Mouse (Mus musculus) liver, postnatal 0 days (tissue): Measurements from ENCODE around the gene Mob3c. TPM values are rescaled to one million over a fixed set of nuclear protein-coding genes. Genes with fewer than 3 reads are reported as not detected.

Source experiments
- ATAC-seq: fragments of 200-750 bp; cut with Nextera tagmentation; 2 replicates; pipeline ENCODE4 v1.8.0; 2017; ENCODE audit warnings: mild to moderate bottlenecking, moderate library complexity
- DNase-seq: peaks from one replicate; pipeline ENCODE4 v3.0.0-alpha.2; 2016
- H3K27ac ChIP-seq: fragments of 300-500 bp; sonication (generic); 2 replicates; pipeline ENCODE4 v1.5.1; 2014; ENCODE audit warnings: antibody characterized with exemption, moderate library complexity, mild to moderate bottlenecking, low read depth
- H3K27me3 ChIP-seq: fragments of 300-500 bp; sonication (generic); 2 replicates; pipeline ENCODE4 v1.6.1; 2014; ENCODE audit warnings: low read length, control low read depth, mixed read lengths; ENCODE audit not compliant: insufficient read depth
- H3K36me3 ChIP-seq: fragments of 300-500 bp; sonication (generic); replicated peaks from 2 replicates; pipeline ENCODE4 v1.6.1; 2014; ENCODE audit warnings: mild to moderate bottlenecking, control low read depth, low read length, moderate library complexity, mixed read lengths; ENCODE audit not compliant: insufficient read depth
- H3K4me1 ChIP-seq: fragments of 300-500 bp; sonication (generic); 2 replicates; pipeline ENCODE4 v1.6.1; 2014; ENCODE audit warnings: antibody characterized with exemption, mild to moderate bottlenecking, control low read depth; ENCODE audit not compliant: insufficient read depth
- H3K4me2 ChIP-seq: fragments of 300-500 bp; sonication (generic); 2 replicates; pipeline ENCODE4 v1.6.1; 2014; ENCODE audit warnings: low read depth, mild to moderate bottlenecking, low read length, moderate library complexity, mixed read lengths
- H3K4me3 ChIP-seq: fragments of 300-500 bp; sonication (generic); 2 replicates; pipeline ENCODE4 v1.5.1; 2014; ENCODE audit warnings: low read depth, low read length
- H3K9ac ChIP-seq: fragments of 300-500 bp; sonication (generic); replicated peaks from 2 replicates; pipeline ENCODE4 v1.6.1; 2014; ENCODE audit warnings: mild to moderate bottlenecking, moderate library complexity
- H3K9me3 ChIP-seq: fragments of 300-500 bp; sonication (generic); 2 replicates; pipeline ENCODE4 v1.6.1; 2016; ENCODE audit warnings: mild to moderate bottlenecking, control low read depth, low read length, mixed read lengths
- CTCF ChIP-seq: sonication (generic); IDR thresholded peaks from 2 replicates; pipeline ENCODE4 v1.5.1; 2016; ENCODE audit warnings: antibody characterized with exemption, low read depth
- EP300 ChIP-seq: IDR thresholded peaks from 2 replicates; pipeline ENCODE4 v1.6.1; 2016; ENCODE audit warnings: antibody characterized with exemption, low read depth, mild to moderate bottlenecking
- WGBS: fragments of 180-500 bp; shearing (Covaris S2); extraction: QIAGEN DNeasy Blood & Tissue Kit; methylation state at CpG from one replicate; pipeline ENCODE4 v1.1.7; 2014; ENCODE audit not compliant: insufficient replicate concordance; 5-methylcytosine and 5-hydroxymethylcytosine counted together
- polyA plus RNA-seq: library from polyadenylated mRNA; unstranded; fragments of >200 nt; fragmentation: Nextera tagmentation; extraction: Ambion mirVana; gene quantifications from 2 replicates; pipeline ENCODE4 v1.2.1, GENCODE M21; 2015

The Mob3c gene
- polyA plus RNA-seq, 1 experiment from 2014 or later: 10.0 TPM

GRCm38 (mm10) chr4:115856282-115856681, 28.4 kb downstream of the Mob3c start:
- Histone ChIP-seq H3K4me3 (no peak overlapping the region), H3K9me3 (no peaks in the 10 kb centered on the region), H3K4me1 (peaks cover 29% of the 10 kb centered on the region), H3K27ac (peak overlapping the region; percentile 44), H3K4me2 (peak overlapping the region; percentile 46), H3K36me3 (peaks cover 76% of the 10 kb centered on the region), H3K27me3 (no peaks in the 10 kb centered on the region), H3K9ac (peak overlapping the region; percentile 9; the same call in 1 of the 2 replicates)
- ATAC-seq: peak; percentile 81
- TF ChIP-seq CTCF (no peak), EP300 (peak; percentile 67; the same call in 1 of the 2 replicates)
- 66% methylated on average over 4 of the region's 4 CpGs for whole genome bisulfite sequencing
- peak; percentile 41 for DNase-seq

- ATAC-seq (peak; percentile 51), DNase-seq (peak; percentile 47)
- 0 out of 2 replicates have a peak overlapping the region, but pooled peaks have one; percentile 44 for H3K27ac ChIP-seq
- peaks cover 75% of the 10 kb centered on the region for H3K36me3 ChIP-seq
- 56% methylated on average over 9 of the region's 9 CpGs for WGBS
- no peak overlapping the region for H3K9ac ChIP-seq
- no peaks in the 10 kb centered on the region for H3K27me3 ChIP-seq
- no peaks in the 10 kb centered on the region for H3K9me3 ChIP-seq
- no peak overlapping the region for H3K4me2 ChIP-seq
- no peak for TF ChIP-seq CTCF
- no peak for TF ChIP-seq EP300
- H3K4me1 ChIP-seq: peaks cover 29% of the 10 kb centered on the region
- H3K4me3 ChIP-seq: no peak overlapping the region
Observed at GRCm38 (mm10) chr4:115857293-115857883, 29.5 kb downstream of the Mob3c start.

- WGBS: 88% methylated on average over 7 of the region's 7 CpGs
- Histone ChIP-seq H3K27me3 (no peaks in the 10 kb centered on the region), H3K9me3 (no peaks in the 10 kb centered on the region), H3K27ac (no peak overlapping the region), H3K9ac (no peak overlapping the region), H3K4me2 (no peak overlapping the region), H3K4me3 (no peak overlapping the region), H3K4me1 (no peaks in the 10 kb centered on the region), H3K36me3 (peaks cover 80% of the 10 kb centered on the region)
- ATAC-seq: no peak
- TF ChIP-seq CTCF (no peak), EP300 (no peak)
- no peak for DNase-seq
Observed at GRCm38 (mm10) chr4:115863352-115863751, 35.5 kb downstream of the Mob3c start.

GRCm38 (mm10) chr4:115863880-115864279, 36.0 kb downstream of the Mob3c start:
- no peak for TF ChIP-seq CTCF
- TF ChIP-seq EP300: no peak
- Histone ChIP-seq H3K9me3 (no peaks in the 10 kb centered on the region), H3K27ac (no peak overlapping the region), H3K9ac (no peak overlapping the region), H3K4me1 (no peaks in the 10 kb centered on the region), H3K36me3 (peaks cover 84% of the 10 kb centered on the region), H3K4me3 (no peak overlapping the region), H3K4me2 (no peak overlapping the region), H3K27me3 (no peaks in the 10 kb centered on the region)
- no peak for ATAC-seq
- no peak for DNase-seq
- 77% methylated on average over 10 of the region's 10 CpGs for WGBS

GRCm38 (mm10) chr4:115869512-115870210, 41.8 kb downstream of the Mob3c start:
- TF ChIP-seq EP300 (no peak), CTCF (no peak)
- Histone ChIP-seq H3K27me3 (no peaks in the 10 kb centered on the region), H3K4me1 (no peaks in the 10 kb centered on the region), H3K36me3 (peaks cover 84% of the 10 kb centered on the region), H3K4me3 (no peak overlapping the region), H3K4me2 (no peak overlapping the region), H3K27ac (no peak overlapping the region), H3K9ac (no peak overlapping the region), H3K9me3 (no peaks in the 10 kb centered on the region)
- no peak for DNase-seq
- ATAC-seq: no peak
- 78% methylated on average over 16 of the region's 16 CpGs for WGBS

- WGBS: 91% methylated on average over 3 of the region's 3 CpGs
- Histone ChIP-seq H3K4me3 (no peak overlapping the region), H3K27ac (no peak overlapping the region), H3K4me1 (no peaks in the 10 kb centered on the region), H3K9me3 (no peaks in the 10 kb centered on the region), H3K27me3 (no peaks in the 10 kb centered on the region), H3K36me3 (peaks cover 90% of the 10 kb centered on the region), H3K9ac (no peak overlapping the region), H3K4me2 (no peak overlapping the region)
- TF ChIP-seq EP300 (no peak), CTCF (no peak)
- DNase-seq (no peak), ATAC-seq (no peak)
Observed at GRCm38 (mm10) chr4:115873231-115873630, 45.3 kb downstream of the Mob3c start.
